Mouse (Mus musculus) liver, embryonic 16.5 days (tissue): ENCODE results near the gene Mucl3. TPM values are rescaled to one million over a fixed set of nuclear protein-coding genes. Genes with fewer than 3 reads are reported as not detected.

ENCODE experiments used
- ATAC-seq: fragments of 200-750 bp; cut with Nextera tagmentation; 2 replicates; pipeline ENCODE4 v1.8.0; 2017; ENCODE audit warnings: low read depth, mild to moderate bottlenecking, moderate number of reproducible peaks, moderate library complexity
- H3K27ac ChIP-seq: fragments of 300-500 bp; sonication (generic); 2 replicates; pipeline ENCODE4 v1.5.1; 2014; ENCODE audit warnings: mild to moderate bottlenecking, low read length
- H3K27me3 ChIP-seq: fragments of 300-500 bp; sonication (generic); 2 replicates; pipeline ENCODE4 v1.6.1; 2014; ENCODE audit warnings: low read depth, low read length, mixed read lengths; ENCODE audit not compliant: control insufficient read depth, insufficient read depth
- H3K36me3 ChIP-seq: fragments of 300-500 bp; sonication (generic); 2 replicates; pipeline ENCODE4 v1.6.1; 2014; ENCODE audit warnings: mild to moderate bottlenecking; ENCODE audit not compliant: control insufficient read depth, insufficient read depth
- H3K4me1 ChIP-seq: fragments of 300-500 bp; sonication (generic); 2 replicates; pipeline ENCODE4 v1.6.1; 2014; ENCODE audit warnings: low read depth, low read length, mixed read lengths; ENCODE audit not compliant: control insufficient read depth
- H3K4me2 ChIP-seq: fragments of 300-500 bp; sonication (generic); 2 replicates; pipeline ENCODE4 v1.6.1; 2014; ENCODE audit warnings: low read depth, low read length, mixed read lengths
- H3K4me3 ChIP-seq: fragments of 300-500 bp; sonication (generic); 2 replicates; pipeline ENCODE4 v1.5.1; 2014; ENCODE audit warnings: low read depth, mild to moderate bottlenecking, low read length
- H3K9ac ChIP-seq: fragments of 300-500 bp; sonication (generic); 2 replicates; pipeline ENCODE4 v1.6.1; 2014; ENCODE audit warnings: low read depth, low read length
- H3K9me3 ChIP-seq: fragments of 300-500 bp; sonication (generic); replicated peaks from 2 replicates; pipeline ENCODE4 v1.6.1; 2016; ENCODE audit warnings: low read length; ENCODE audit not compliant: control insufficient read depth
- WGBS: fragments of 180-500 bp; shearing (Covaris S2); extraction: QIAGEN DNeasy Blood & Tissue Kit; methylation state at CpG from one replicate; pipeline ENCODE4 v1.1.7; 2014; ENCODE audit not compliant: insufficient replicate concordance; 5-methylcytosine and 5-hydroxymethylcytosine counted together
- polyA plus RNA-seq: library from polyadenylated mRNA; unstranded; fragments of >200 nt; fragmentation: Nextera tagmentation; extraction: Ambion mirVana; gene quantifications from 2 replicates; pipeline ENCODE4 v1.2.1, GENCODE M21; 2015

Mucl3 gene
- polyA plus RNA-seq, 1 experiment from 2014 or later, result not detected

GRCm38 (mm10) chr17:35587291-35587690 lies 56.2 kb downstream of the Mucl3 start:
- WGBS, result 30% methylated on average over 1 of the region's 1 CpGs
- Histone ChIP-seq H3K4me3 (no peak overlapping the region), H3K27ac (no peak overlapping the region), H3K36me3 (no peaks in the 10 kb centered on the region), H3K4me1 (no peaks in the 10 kb centered on the region), H3K9ac (no peak overlapping the region), H3K4me2 (no peak overlapping the region), H3K9me3 (no peaks in the 10 kb centered on the region), H3K27me3 (no peaks in the 10 kb centered on the region)
- no peak for ATAC-seq

Other genes starting within 250 kb of the Mucl3 start
- 8.7 and 9.7 TPM in 2 replicates for gene H2-Q6, start 218.8 kb downstream of the Mucl3 start, polyA plus RNA-seq
- gene H2-Q7, start 204.5 kb downstream of the Mucl3 start, polyA plus RNA-seq, result 16.0 and 16.6 TPM in 2 replicates
- 377 and 430 TPM in 2 replicates for gene H2-Q10, start 173.6 kb downstream of the Mucl3 start, polyA plus RNA-seq
- gene Pou5f1, start 137.7 kb downstream of the Mucl3 start, polyA plus RNA-seq, result not detected in 2 replicates
- 39.5 and 40.2 TPM in 2 replicates for gene Tcf19, start 126.9 kb downstream of the Mucl3 start, polyA plus RNA-seq
- 7.5 and 8.2 TPM in 2 replicates for gene Cchcr1, start 126.6 kb downstream of the Mucl3 start, polyA plus RNA-seq
- 0.17 and 0.19 TPM in 2 replicates for gene Psors1c2, start 110.5 kb downstream of the Mucl3 start, polyA plus RNA-seq
- gene Cdsn, start 91.6 kb downstream of the Mucl3 start, polyA plus RNA-seq, result 0.02 TPM in 1 of 2 replicates, not detected in the other
- not detected in 2 replicates for gene 2300002M23Rik, start 76.2 kb downstream of the Mucl3 start, polyA plus RNA-seq
- gene Sfta2, start 42.1 kb downstream of the Mucl3 start, polyA plus RNA-seq, result not detected in 2 replicates
- not detected in 2 replicates for gene Gm9573, start 17.1 kb downstream of the Mucl3 start, polyA plus RNA-seq
- gene Vars2, start 23.9 kb upstream of the Mucl3 start, polyA plus RNA-seq, result 4.9 and 6.5 TPM in 2 replicates
- gene Gtf2h4, start 30.0 kb upstream of the Mucl3 start, polyA plus RNA-seq, result 21.4 and 21.6 TPM in 2 replicates
- 2.9 and 4.1 TPM in 2 replicates for gene Ddr1, start 60.9 kb upstream of the Mucl3 start, polyA plus RNA-seq
- 15.8 and 19.4 TPM in 2 replicates for gene Ier3, start 178.0 kb upstream of the Mucl3 start, polyA plus RNA-seq
- gene Flot1, start 179.5 kb upstream of the Mucl3 start, polyA plus RNA-seq, result 32.7 and 33.6 TPM in 2 replicates
- 328 and 345 TPM in 2 replicates for gene Tubb5, start 194.6 kb upstream of the Mucl3 start, polyA plus RNA-seq
- gene Mdc1, start 197.8 kb upstream of the Mucl3 start, polyA plus RNA-seq, result 10.0 and 10.3 TPM in 2 replicates
- 20.7 and 21.1 TPM in 2 replicates for gene Nrm, start 217.6 kb upstream of the Mucl3 start, polyA plus RNA-seq
- gene Ppp1r18, start 221.9 kb upstream of the Mucl3 start, polyA plus RNA-seq, result 10.5 and 14.2 TPM in 2 replicates
- gene Dhx16, start 236.1 kb upstream of the Mucl3 start, polyA plus RNA-seq, result 29.1 and 29.8 TPM in 2 replicates